Mouse (Mus musculus): ENCODE measurements around the gene Naa60. TPM values are rescaled to one million over a fixed set of nuclear protein-coding genes. Genes with fewer than 3 reads are reported as not detected.

The Naa60 gene
- total RNA-seq, 2 experiments from 2014 or later = 56.6 to 58.7 TPM

DNA sequence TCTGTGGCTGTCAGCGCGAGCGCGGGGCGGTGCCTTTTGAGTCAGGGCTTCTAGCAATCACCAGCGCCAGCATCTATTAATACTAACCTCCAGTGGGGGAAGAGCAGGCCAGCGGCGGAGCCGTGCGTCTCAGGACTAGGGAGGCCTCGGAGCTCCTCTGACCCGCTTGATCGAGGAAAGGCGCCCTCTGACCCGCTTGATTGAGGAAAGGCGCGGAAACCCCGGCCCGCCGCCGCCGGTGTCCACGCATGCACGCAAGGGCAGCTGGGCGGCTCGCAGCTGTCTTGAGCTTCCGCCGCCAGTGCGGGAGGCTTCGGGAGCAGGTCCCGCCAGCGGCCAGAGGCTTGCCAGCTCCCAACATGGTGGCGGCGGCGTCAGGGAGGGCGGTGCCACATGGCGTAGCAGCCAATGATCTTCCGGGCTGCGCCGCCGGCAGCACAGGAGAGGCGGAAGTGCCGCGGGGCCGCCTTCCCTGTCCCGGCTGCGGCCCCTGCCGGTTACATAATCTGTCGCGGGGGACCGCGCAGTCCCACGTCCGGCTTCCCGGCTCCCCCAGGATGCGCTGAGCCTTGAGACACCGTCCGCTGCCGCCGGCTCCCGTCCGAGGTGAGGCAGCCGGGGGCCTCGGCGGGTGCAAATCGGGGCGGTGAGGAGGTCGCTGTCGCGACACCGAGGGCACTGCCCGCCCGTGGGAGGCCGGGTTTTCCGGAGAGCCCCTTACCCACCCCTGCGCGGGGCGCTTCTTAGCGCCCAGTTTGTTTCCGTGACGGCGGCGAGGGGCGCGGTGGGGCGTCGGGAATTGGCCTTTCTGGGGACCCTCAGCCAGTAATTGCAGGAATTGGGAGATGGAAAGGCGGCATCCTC, 12.3 kb downstream of the Naa60 start, which contains the start of the genes Zfp597 and Gm20695:
Gene Zfp597, minus strand, starts transcription at position 361 of the 864 bp plus-strand sequence.
Gene Gm20695, plus strand, starts transcription at position 448 of the 864 bp plus-strand sequence.
- peak; percentile 96 to 97 for DNase-seq
- intact Hi-C loops (cut with DNase I) = loop anchor here (2.0 to 5.0 kb wide), 2 partner anchors 24 to 37 kb away; partner anchors contain the start of genes 1700037C18Rik, Cluap1 and Zfp174

DNA sequence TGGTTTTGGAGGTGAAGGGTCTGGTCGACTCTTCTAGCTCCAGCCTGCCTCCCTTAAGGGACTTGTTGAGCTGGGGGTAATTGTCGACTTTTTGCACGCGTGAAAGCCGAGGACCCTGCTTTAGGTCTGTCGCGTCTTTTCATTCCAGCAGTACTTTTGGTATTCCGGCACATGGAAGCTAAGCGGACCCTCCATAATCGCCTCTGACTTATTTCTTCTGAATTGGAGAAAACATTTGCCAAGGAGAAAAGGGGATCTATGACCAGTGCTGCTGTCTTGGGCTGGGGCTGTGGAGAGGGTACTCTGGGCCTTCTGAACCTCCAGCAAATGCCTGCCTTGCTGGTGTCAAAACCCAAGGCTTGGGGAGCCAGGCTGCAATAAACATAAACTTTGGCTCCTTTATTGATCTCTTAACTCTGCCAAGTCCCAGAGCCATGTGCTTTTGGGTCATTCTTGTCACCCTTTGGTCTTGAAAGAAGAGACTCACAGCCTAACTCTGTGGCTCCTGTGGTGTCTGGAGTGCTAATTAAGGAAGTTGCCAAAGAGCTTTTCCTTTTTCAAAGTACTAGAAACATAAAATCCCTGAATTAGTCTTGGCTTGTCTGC, 13.0 kb downstream of the Naa60 start:
- DNase-seq = no peak
- intact Hi-C loops (cut with DNase I) = loop anchor here (2.0 kb wide), 1 partner anchor 24 kb away; the partner anchor contains the start of genes 1700037C18Rik and Cluap1

GRCm38 (mm10) chr16:3891621-3892295, 19.6 kb downstream of the Naa60 start:
- intact Hi-C loops (cut with DNase I) = no loop called here
- DNase-seq = no peak

- intact Hi-C loops (cut with DNase I) = no loop called here
Measured at GRCm38 (mm10) chr16:3893739-3894138, 21.6 kb downstream of the Naa60 start.

GRCm38 (mm10) chr16:3895173-3895792, 23.1 kb downstream of the Naa60 start:
- intact Hi-C loops (cut with DNase I) = no loop called here
- peak; percentile 59 to 64 for DNase-seq

More at GRCm38 (mm10) chr16:3893739-3894138, 21.6 kb downstream of the Naa60 start:
- DNase-seq = peak; percentile 21 to 24

GRCm38 (mm10) chr16:3896046-3896445, 23.9 kb downstream of the Naa60 start:
- intact Hi-C loops (cut with DNase I) = no loop called here
- DNase-seq = no peak

DNA sequence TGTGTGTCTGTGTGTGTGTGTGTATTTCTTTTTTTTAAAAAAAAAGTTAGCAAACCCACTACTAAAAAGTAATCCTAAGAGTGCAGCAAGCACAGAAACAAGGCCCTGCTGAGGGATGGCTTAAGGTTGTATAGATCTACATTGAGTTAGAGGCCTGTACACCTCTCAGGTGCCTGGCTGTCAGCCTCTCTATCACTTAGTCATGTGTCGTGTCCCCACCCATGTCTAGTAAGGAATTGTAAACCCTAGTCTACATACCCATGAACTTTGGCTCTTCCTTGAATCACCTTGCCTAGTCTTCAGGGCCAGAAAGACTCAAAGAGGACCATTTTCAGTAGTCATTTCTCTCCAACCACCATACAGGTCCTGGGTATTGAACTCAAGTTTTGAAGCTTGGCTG, 24.4 kb downstream of the Naa60 start:
- DNase-seq = no peak
- intact Hi-C loops (cut with DNase I) = no loop called here

- intact Hi-C loops (cut with DNase I) = loop anchor here (5.0 kb wide), 1 partner anchor 95 kb away; the partner anchor contains the start of gene Slx4
- DNase-seq = no peak
Measured at GRCm38 (mm10) chr16:3907471-3907870, 35.3 kb downstream of the Naa60 start.

- peak; percentile 95 to 96 for DNase-seq
- intact Hi-C loops (cut with DNase I) = loop anchor here (2.0 to 5.0 kb wide), 5 partner anchors 24 to 164 kb away; partner anchors contain the start of genes Gm20695, Slx4, Zfp174 and Zfp263
Measured at GRCm38 (mm10) chr16:3908537-3909111, 36.4 kb downstream of the Naa60 start, which contains the start of the genes 1700037C18Rik and Cluap1. Gene 1700037C18Rik, minus strand, starts transcription at chr16:3908689. Gene Cluap1, plus strand, starts transcription at chr16:3908801.

DNA sequence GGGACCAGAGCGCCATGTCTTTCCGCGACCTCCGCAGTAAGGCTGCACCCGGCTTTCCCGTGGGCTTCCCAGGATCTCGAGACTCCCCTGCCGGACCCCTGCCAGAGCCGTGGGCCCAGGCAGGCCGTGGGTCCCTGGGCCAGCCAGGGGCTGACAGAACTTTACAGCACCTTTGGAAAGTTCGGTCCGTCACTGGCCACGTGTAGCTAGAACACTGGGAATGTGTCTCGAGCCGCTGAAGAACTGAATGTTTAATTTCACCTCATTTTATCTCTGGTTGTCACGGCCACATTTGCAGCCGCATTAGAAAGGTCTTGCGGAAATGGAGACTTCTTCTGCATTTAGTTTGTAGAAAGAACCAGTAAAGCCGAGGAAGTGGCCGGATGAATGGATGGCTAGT, 36.9 kb downstream of the Naa60 start:
- intact Hi-C loops (cut with DNase I) = loop anchor here (2.0 to 5.0 kb wide), 5 partner anchors 24 to 164 kb away; partner anchors contain the start of genes Gm20695, Slx4, Zfp174 and Zfp263

DNA sequence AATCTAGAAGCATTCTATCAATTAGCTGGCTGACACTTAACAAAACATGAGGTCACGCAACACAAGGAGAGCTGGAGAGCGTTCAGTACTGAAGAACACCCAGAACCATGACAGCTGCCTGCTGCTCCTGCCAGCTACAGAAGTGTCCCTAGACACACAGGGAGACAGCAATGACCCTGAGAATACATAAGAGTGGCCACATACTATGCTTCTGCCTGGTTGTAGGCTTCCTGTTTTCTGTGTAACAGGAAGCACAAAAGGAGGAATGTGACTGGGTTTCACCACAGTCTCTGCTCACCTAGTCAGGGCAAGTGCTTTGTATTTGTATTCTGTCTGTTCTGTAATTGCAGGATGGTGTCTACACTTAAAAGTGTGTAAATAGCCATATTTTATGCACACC, 48.6 kb downstream of the Naa60 start:
- DNase-seq = no peak
- intact Hi-C loops (cut with DNase I) = no loop called here

More for the DNA sequence above, 36.9 kb downstream of the Naa60 start:
- DNase-seq = no peak

DNA sequence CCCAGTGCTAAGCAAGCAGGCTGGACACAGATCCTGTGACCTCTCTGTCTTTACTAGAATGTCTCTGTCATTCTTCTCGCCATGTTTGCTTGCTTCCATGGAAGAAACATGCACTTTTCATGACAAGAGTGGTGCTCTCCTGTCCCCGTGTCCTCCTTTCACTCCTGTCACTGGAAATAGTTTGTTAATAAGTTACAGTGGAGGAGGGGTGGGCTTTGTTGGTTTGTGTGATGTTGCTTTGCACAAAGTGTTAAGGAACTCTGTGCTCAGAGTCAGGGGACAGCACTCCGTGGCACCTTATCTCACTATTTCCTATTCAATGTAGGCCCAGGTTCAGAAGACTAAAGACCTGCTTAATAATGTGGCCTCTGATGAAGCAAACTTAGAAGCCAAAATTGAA, 51.3 kb downstream of the Naa60 start:
- intact Hi-C loops (cut with DNase I) = no loop called here
- no peak for DNase-seq

DNA sequence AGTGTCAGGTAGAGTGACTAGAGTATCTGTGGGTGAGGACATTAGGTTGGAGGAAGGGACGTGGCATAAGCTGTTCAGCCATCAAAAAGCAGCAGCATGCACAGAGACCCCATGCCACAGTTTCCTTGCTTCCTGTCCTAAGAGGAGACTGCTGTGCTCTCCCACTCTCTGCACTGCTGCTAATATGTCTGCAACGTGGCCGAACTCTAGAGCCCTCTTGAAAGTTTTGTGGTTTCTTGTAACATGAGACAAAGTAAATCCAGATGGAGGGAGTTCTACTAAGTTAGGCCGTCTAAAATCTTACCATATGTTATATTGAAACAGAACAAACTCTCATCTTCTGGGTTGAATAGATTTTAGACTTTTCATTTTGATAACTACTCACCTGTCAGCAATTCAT, 51.8 kb downstream of the Naa60 start:
- intact Hi-C loops (cut with DNase I) = no loop called here
- DNase-seq = no peak

DNA sequence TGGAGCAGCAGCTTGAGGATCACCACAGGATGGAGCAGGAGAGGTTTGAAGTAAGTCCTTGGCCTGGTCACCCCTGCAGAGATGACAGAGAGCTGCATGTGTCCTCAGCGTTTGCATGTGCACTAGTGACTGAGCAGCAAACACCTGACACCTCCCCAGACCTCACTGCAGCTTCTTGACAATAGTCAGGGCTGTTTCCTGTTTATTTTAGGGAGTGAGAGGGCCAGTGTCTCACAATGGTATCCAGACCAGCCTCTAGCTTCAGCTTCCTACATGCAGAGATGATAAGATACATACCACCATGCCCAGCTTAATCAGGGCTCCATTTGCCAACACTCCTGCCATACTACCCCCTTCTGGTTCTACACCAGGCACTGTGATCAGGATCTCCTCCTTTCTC, 56.4 kb downstream of the Naa60 start:
- no peak for DNase-seq
- intact Hi-C loops (cut with DNase I) = no loop called here

GRCm38 (mm10) chr16:3929151-3929550, 57.0 kb downstream of the Naa60 start:
- DNase-seq = peak; percentile 10 to 14
- intact Hi-C loops (cut with DNase I) = no loop called here

DNA sequence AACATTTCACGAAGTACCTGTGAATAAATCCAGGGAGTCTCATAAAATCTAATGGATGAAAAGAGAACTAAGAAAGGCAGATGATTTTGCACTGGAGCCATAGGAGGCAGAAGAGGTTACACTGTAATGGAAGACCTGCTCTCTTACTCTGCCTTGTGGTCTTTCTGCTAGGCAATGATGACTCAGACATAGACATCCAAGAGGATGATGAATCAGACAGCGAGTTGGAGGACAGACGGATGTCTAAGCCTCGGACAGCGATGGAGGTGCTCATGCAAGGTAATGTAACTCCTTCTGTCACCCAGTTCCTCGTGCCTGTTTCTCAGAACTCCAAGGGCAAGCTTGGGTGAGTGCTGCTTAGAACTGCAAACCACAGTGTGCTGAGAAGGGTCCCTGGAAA, 61.4 kb downstream of the Naa60 start:
- intact Hi-C loops (cut with DNase I) = no loop called here
- DNase-seq = no peak

GRCm38 (mm10) chr16:3934091-3934490, 61.9 kb downstream of the Naa60 start:
- no peak for DNase-seq
- intact Hi-C loops (cut with DNase I) = no loop called here

GRCm38 (mm10) chr16:3934701-3935100, 62.5 kb downstream of the Naa60 start:
- intact Hi-C loops (cut with DNase I) = no loop called here
- DNase-seq = no peak

DNA sequence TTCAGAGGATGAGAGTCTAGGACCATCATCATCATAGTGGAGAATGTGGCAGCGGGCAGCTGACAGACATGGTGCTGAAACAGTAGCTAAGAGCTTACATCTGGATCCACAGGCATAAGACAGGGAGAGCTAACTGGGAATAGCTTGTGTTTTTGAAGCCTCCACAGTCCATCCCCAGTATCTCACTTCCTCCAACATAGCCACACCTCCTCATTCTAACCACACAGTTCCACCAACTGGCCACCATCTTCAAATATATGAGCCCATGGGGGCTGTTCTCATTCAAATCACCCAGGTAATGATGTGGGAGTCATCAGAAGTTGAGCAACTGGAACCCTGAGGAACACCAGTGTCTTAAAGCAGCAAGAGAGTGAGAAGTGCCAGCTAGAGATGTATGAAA, 79.0 kb downstream of the Naa60 start:
- DNase-seq = no peak
- intact Hi-C loops (cut with DNase I) = no loop called here

All from heart, postnatal 10 days (tissue).